Mouse (Mus musculus): Measurements from ENCODE around the gene Icam2.
"Not testable (repeated sequence)": the region's sequence is repeated elsewhere in the genome, so short reads cannot be mapped to it uniquely, and the experiment has no call there.

Gene Icam2

DNA sequence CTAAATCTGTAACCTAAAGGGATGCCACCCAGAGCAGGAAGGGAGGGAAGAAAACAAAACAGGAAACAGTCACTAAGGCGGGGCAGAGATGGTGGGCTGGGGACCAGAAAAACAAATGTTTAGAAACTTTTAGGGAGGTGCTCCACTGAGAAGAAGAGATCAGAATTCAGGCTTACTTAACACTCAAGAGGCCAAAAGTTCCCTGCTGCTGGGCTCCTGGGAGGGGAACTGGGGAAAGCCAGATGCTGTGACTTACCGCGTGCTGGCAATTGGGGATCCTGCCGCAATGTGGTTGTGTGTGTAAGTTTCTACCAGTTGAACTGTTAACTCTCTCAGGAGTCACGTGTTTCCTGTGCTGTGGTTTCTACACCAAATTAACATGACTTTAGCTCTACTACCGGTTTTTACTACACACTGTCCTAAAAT, at the start of gene Icam2:
Icam2 (minus strand) TSS at position 285 of the 426 bp plus-strand sequence.
- DNase-seq (ENCODE audit: low spot score in 2 of 2): no peak

DNA sequence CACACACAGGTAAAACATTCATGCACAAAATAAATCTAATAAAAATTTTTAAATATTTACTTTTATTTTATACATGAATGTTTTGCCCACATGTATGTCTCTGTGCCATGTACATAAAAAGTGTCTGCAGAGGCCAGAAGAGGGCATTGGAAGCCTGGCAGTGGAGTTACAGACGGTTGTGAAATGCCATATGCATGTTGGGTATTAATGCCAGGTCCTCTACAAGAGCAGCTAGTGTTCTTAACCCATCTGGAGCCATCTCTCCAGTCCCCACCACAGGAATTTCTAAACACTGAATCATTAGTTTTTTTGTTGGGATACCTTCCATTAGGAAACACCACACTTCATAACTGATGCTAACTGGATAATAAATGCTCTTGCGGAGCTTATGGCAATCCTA, 49.7 kb upstream of the Icam2 start:
- DNase-seq (ENCODE audit: low spot score in 2 of 2): no peak

DNA sequence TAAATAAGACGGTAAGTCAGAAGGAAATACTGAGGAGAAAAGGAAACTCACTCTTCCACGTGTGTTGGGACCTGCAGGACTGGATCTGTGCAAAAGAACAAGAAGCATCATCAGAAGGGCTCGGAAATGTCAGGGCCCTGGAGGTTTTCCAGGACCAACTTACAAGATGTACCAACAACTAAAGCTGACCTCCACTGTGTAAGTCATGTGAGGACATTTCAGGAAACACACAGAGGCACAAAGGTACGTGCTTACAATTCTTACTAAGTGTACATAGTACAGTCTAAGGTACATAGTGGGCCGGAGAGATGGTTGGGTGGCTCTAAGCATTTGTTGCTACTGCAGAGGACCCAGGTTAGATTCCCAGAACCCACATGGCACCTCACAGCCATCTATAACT, 49.2 kb upstream of the Icam2 start:
- DNase-seq (ENCODE audit: low spot score in 2 of 2): no peak

DNA sequence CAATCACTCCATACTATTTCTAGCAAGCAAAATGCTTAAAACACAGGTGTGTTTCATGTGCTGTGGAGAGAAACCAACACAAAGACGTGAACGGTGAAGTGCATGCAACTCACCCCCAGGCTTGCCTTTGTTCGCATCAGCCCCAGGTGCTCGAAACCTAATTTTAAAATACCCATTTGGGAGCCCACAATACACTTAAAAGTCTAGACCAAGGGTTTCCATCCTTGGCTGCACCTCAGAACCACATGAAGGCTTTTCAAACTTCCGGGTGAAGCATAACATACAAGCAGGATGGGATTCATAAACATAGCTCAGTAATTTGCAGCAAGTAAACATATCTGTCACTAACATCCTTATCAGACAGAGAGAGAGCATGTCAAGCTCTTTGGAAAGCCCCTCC, 42.5 kb upstream of the Icam2 start:
- no peak for DNase-seq (ENCODE audit: low spot score in 2 of 2)

DNA sequence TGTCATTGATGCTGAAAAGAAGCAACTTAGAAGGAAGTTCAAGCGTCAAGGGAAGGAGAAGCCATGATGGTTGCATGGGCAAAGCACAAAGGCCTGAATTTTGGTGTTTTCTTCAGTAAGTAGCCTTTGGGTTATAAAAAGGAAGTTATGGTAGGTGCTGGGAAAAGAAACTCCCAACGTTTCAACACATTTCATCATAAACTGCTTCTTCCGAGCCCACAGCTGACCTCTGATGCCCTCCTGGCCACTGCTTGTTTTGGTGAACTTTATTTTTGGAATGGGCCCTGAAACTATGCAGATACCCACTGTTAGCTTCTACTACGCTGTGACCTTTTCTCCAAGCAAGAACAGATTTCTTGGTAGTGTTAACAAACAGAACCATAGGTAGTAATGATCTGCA, 41.8 kb upstream of the Icam2 start:
- DNase-seq (ENCODE audit: low spot score in 2 of 2): no peak

DNA sequence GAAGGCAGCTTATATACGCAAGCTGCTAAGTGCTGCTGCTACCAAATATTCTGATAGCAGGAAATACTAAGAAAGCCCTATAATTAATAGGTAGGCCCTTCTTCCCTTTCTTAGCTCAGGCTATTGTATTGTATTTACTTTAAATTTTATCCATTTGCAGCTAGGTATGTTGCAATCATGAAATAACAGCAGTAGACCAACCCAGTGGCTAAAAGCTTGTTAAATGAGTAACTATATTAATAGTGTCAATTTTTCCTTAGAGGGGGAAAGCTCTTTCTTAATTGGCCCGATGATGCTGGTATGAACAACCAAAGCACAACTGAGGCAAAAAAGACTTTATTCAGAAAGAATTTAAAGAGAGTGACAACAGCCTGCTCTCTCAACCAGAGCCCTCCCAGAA, 40.7 kb upstream of the Icam2 start:
- no peak for DNase-seq (ENCODE audit: low spot score in 2 of 2)

DNA sequence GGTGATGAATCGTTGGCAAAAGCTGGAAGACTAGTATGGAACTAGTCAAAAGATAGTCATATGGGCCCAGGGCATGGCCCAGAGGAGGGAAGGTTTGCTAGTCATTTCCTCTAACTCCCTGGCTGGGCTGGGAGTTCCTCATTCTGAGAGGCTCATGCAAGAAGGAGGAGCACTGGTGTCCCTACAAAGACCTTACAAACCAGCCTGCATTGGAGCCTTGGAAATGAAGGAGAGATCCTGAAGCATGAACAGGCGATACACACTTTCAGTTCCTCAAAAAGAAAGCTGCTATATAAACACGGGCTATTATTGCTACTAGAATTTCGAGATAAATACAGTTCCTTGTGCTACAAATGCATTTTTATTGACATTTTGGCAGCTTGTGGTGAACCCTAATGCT, 40.2 kb upstream of the Icam2 start:
- no peak for DNase-seq (ENCODE audit: low spot score in 2 of 2)

DNA sequence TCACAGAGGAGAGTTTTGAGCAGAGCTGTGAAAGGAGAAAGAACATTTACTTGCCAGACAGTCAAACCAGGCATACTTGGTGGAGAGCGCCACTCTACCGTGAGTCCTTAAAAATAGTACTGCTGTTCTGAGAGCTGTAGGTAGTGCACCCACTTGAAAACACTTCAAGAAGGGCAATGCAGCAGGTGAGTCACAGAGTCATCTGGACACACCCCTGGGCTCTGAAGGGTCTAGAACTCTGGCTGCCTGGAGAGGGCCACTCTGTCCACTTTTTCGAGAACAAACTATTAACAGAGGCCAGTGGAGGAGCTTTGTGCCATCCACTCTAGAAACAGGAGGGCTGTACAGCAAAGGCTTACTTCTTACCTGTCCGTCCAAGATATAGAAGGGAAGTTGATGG, 38.6 kb upstream of the Icam2 start:
- no peak for DNase-seq (ENCODE audit: low spot score in 2 of 2)

DNA sequence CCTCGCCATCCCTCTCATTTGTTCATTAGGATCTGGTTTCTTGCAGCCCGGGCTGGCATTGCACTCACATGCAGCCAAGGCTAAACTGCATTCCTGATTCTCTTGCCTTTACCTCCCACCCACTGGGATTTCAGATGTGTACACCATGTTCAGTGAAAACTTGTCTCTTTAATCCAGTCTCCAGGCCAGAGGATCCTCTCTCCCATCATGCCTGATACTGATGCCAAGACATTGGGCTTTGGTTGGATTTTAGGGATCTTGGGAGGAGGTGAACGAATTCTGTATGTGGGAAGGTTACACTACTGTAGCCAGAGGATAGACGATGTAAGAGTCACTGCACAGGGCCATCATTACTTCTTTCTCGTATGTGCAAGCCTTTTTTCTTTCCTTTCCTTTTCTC, 37.3 kb upstream of the Icam2 start:
- no peak for DNase-seq (ENCODE audit: low spot score in 2 of 2)

DNA sequence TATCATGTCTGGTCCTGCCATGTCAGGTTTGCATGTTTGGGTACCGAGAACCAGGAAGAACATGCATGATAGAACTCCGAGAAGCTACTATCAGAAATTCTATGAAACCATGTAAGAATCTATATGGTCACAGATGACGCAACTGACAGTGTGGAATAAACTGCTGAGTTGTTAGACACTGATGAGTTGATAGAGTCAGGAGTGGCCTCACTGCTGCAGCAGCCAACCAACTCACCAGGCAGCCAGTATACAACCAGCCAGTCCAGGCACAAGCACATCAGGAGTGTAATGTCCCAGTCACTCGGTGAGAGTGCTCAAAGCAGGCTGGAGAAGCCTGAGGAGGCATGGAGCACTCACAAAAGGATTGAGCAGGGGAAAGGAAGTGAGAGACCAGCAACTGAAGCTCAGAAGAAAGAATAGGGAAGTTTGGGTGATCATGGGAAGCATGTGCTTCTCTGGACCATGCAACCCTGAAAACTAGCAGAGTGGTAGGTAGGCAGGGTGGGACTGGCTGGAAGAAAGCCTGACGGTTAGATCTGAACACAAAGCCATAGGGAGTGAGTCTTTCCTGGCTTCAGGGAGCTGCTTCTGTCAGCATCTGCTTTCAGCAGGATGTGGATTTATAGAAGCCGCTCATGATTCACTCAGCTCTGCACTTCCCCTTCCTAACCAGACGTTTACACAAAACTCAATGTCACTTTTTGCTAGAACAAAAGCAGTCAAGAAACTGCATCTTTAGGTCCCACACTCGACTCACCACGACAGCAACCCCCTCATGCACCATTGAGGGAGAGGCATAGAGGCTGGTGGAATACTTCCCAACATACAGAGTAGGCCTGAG, 31.6 kb upstream of the Icam2 start:
- DNase-seq (ENCODE audit: low spot score in 2 of 2): no peak

DNA sequence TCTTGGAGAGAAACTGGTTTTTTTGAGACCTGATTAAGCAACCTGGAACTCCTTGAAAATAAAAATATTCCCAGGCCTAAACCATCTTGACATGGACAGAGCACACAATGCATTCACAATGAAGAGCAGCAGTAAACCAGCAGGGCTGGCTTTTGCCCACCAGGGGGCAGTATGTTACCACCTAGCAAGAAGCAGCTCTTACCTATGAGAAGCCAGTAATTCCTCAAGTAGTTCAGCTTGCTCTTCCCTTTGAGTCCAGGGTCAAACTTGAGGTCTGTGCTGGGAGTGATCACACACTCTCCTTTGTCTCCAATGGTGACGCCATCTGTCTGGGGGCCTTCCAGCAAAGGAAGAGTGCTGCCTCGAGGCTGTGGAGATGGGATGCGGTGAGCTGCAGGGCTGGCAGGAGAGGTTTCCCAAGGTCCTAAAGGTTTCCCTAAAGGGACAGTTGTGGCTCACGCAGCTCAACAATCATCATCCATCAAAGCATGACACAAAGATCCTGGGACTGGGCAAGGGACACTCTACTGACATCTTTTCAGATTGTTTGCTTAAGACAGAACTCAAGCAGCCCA, 30.8 kb upstream of the Icam2 start:
- peak; percentile 77 to 89 for DNase-seq (ENCODE audit: low spot score in 2 of 2)

DNA sequence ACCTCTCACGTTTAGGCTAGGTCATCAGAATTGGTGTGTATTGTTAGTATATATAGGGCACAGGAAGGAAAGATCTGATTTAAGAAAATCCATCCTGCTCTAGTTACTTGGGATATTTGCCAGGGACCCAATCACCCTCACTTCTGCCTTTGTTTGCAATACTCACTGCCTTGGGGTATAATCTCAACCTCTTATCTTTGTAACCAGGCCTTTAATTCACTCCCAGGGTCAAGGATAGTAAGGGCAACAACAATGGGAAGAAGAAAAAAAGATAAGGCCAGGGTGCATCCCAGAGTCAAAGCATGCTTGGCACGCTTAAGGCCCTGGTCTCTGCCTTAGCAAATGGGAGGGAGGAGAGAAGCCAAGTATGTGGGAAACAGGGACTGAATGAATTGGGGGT, 30.0 kb upstream of the Icam2 start:
- DNase-seq (ENCODE audit: low spot score in 2 of 2): no peak

DNA sequence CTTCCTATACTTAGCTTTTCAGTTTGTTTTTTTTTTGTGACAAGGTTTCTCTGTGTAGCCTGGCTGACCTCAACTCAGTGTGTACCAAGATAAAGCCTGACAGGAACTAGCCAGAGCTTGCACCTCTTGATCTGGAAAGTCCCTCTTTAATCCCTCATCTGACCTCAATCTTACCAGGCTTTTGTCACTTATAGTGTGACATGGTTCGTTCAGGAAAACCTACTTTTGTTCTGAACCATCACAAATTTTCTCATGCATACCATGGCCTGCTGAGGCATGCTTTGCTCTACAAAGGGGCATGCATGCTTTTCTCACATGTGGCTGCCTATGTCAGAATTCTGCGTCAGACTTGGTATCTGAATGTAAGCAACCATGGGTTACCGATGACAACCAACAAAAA, 28.5 kb upstream of the Icam2 start:
- no peak for DNase-seq (ENCODE audit: low spot score in 2 of 2)

DNA sequence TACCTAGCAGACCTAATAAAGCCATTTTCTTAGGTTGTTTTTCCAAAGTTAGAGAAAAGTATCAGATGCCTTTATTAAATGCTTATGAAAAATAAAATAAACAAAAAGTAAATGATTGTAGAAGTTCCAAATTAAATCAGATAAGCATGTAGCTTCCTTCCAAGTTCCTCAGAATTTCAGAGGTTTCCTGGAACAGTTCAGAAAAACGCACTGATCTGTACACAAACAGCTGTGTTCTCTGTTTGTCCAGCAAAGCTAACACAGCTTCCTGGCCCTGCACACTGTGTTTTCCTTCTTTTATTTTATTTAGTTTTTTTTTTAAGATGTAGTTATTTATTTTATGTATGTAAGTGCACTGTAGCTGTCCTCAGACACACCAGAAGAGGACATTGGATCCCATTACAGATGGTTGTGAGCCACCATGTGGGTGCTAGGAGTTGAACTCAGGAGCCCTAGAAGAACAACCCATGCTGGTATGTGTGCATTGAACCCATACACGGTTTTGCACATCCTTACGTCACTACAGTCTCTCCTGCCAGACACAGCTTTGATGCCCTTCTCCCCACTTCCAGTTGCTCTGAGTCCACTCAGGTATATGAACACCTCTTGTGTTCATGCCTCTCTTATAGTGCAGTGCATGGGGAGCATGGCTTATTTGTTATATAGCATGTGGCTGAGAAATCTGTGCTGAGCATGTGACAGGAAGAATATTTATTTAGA, 24.9 kb upstream of the Icam2 start:
- no peak for DNase-seq (ENCODE audit: low spot score in 2 of 2)

DNA sequence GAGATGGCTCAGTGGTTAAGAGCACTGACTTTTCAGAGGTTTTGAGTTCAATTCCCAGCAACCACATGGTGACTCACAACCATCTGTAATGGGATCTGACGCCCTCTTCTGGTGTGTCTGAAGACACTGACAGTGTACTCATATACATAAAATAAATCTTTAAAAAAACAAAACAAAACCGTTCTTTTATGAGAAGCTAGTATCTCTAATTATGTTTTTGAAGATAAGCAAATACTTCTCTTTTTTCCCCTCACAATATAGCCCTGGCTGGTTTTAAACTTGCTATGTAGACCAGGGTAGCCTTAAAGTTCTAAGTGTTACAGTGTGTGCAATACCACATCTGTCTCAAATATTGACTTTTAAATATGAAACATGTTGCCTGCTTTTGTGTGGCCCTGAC, 23.3 kb upstream of the Icam2 start:
- no peak for DNase-seq (ENCODE audit: low spot score in 2 of 2)

DNA sequence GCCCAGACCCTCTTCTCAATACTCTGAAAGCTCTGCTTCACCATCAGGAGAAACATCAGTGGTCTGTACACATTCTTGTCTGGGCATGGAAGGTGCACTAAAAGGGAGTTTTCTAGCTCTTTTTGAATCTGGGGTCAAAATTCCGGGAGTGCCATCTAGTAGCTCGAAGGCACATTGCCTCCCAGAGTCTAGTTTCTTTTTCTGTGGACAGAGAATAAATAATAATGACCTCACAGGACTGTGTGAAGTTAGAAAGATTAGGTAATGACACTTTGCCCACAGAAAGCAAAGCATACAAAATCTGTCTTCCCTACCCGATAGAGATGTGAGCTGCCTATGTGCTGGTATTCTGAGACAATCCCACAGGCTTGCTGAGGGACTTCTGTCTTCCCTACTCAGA, 22.6 kb upstream of the Icam2 start:
- no peak for DNase-seq (ENCODE audit: low spot score in 2 of 2)

DNA sequence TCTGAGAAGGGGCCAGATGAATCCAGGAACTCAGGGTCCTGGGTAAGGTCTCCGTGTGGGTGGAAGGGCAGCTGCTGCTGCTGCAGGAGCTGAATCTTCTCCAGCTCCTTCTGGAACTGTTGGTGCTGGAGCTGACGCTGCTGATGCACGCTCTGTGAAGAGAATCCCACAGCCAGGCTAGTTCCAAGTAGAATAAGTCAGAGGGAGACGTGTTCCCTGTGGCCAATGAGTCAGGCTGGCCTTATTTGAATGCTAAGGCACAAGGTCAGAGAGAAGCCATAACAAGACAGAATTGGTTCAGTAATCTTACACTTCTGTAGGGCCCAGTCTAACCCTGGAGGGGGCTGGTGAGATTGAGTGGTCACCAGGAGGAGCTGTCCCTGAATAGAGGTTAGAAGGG, 22.1 kb upstream of the Icam2 start:
- no peak for DNase-seq (ENCODE audit: low spot score in 2 of 2)

DNA sequence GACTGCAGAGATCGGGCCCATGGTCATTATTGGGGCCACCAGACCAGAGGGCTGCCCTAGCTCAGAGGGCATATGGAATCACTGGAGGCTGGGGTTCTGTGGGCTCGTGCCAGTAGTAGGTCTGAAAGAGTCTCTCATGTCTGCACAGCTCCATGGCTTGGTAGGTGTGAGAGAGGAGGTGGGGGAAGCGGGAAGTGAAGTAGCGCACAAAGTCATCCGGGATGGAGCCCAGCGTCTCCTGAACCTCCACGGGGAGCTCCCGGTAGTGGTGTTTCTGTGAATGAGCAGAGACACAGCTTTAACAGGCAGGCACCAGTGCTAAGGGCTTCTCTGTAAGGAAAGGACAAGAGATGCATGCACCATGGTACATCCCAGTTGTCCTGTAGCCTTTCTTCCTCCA, 10.6 kb upstream of the Icam2 start:
- no peak for DNase-seq (ENCODE audit: low spot score in 2 of 2)

DNA sequence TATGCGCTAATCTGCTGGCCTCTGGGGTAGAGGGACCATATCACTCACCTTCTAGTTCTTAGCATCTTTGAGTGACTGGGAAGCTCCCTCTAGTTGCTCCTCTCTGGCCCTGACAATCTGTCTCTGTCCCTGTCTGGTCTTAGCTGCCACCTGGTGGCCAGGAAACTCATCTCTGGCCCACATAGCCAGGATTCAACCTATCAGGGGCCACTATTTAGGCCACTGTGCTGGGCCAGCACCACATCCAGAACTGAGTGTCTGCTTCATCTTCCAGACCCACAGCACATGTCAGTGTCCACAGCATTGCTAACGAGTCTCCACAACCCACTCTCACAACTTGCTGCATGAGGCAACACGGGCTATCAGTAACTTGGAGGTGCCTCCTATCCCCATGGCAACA, 9.8 kb upstream of the Icam2 start:
- DNase-seq (ENCODE audit: low spot score in 2 of 2): peak in 1 of 2 experiments; percentile 9

DNA sequence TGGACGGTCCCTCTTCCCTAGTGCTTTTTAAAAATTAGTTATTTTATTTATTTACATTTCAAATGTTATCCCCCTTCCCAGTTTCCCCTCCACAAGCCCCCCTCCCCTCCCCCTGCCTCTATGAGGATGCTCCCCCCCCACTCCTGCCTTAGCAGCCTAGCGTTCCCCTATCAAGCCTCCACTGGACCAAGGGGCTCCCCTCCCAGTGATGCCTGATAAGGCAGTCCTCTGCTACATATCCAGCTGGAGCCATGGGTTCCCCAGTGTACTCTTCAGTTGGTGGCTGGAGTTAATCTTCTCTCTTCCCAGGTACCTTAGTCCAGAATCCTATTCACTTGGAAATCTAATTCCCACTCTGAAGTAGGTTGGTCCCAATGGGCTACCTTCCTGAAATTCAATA, 6.2 kb upstream of the Icam2 start:
- DNase-seq (ENCODE audit: low spot score in 2 of 2): not testable (repeated sequence)

DNA sequence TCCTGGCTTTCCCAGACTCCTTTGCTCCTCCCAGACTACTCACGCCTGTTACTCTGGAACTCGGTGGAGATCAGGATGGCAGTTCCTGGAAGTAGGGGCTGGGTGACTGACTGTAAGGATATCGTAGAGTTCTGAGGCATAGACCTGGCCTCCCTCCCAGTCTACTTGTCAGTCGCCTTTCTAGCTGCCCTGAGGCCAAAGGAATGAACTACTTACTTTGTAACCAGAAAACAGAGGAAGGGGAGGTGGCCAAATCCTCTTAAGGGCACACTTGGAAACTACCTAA, 5.4 kb upstream of the Icam2 start:
- DNase-seq (ENCODE audit: low spot score in 2 of 2): no peak

DNA sequence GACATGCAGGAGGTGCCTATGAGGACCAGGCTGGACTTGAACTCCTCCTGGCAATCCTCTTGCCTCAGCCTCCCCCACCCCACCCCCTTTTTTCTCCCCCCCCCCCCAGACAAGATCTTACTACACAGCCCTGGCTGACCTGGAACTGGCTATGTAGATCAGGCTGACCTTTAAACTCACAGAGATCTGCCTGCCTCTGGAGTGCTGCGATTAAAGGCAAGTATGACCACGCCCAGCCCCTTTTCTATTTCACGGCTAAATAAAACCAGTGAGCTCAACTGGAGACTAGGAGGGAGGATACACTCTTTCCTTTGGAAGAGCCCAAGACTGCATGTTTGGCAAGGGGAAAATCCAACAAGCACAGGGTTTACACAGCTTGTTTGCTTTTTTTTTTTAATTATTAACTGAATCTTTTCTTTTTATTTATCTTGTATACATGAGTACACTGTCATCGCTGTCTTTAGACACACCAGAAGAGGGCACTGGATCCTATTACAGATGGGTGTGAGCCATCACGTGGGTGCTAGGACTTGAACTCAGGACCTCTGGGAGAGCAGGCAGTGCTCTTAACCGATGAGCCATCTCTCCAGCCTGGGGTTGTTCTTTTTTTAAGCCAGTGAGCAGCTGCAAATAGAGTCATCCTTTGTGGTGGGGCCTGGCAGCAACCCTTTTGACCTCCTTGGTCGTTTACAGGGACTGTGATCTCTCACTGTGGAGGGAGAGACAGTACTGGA, 4.9 kb upstream of the Icam2 start:
- DNase-seq (ENCODE audit: low spot score in 2 of 2): no peak
